8 mouse cellular contexts compared by ENCODE assay signal in the genomic region with DNA sequence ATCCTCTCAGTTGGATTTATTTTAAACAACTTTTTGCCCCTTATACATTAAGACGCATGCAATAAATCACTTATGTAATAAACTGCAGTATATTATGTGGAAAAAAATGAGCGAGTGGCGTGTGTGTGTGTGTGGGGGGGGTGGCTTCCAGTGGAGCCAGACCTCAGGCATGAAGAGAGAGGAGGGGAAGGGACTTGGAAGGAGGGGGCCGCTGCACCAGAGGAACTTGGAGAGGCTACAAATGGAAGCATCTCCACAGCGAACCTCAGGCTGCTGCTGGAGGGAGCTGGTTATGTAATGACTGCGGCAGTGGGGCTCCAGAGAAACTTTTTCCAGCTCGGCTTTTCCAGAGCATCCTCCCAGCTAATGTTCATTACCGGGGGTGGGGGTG.
A peak's percentile ranks its signal among the peaks of the same experiment; 100 is the strongest.
DNase-seq lines count a peak whose midpoint lies in the region; ATAC-seq and TF ChIP-seq lines count a peak whose summit lies in the region.

No protein-coding gene starts in this region.

- H3K4me1 ChIP-seq in heart, postnatal 0 days (ENCODE audit: control insufficient read depth, insufficient read depth) = peaks cover 5% of the 10 kb centered on the region; the same call in 1 of the 2 replicates
- H3K4me1 ChIP-seq in liver, embryonic 16.5 days (ENCODE audit: control insufficient read depth, low read depth, low read length) = no peaks in the 10 kb centered on the region

- no peaks in the 10 kb centered on the region for H3K27me3 ChIP-seq in heart, postnatal 0 days (ENCODE audit: control insufficient read depth, insufficient read depth, low read length)
- H3K27me3 ChIP-seq in liver, embryonic 16.5 days (ENCODE audit: control insufficient read depth, insufficient read depth, low read depth, low read length) = peaks cover 8% of the 10 kb centered on the region; the same call in 1 of the 2 replicates

- peak; percentile 44 to 48 for DNase-seq in left cerebral cortex, adult 18-20 months (ENCODE audit: low spot score in 2 of 2)
- no peak for DNase-seq in left cerebral cortex, adult 11 months (ENCODE audit: low spot score)
- DNase-seq in embryo, embryonic 11 days = peak; percentile 65
- no peak for DNase-seq in heart, postnatal 0 days (ENCODE audit: low spot score)
- no peak for DNase-seq in layer of hippocampus, postnatal 14 days (ENCODE audit: low spot score in 2 of 2)
- DNase-seq in layer of hippocampus, adult 9-10 months (ENCODE audit: low spot score) = no peak
- no peak for DNase-seq in lung, postnatal 25 days (ENCODE audit: low spot score)

- no peaks in the 10 kb centered on the region for H3K9me3 ChIP-seq in heart, postnatal 0 days (replicated peaks; ENCODE audit: control insufficient read depth, low read length)
- no peaks in the 10 kb centered on the region for H3K9me3 ChIP-seq in liver, embryonic 16.5 days (replicated peaks; ENCODE audit: control insufficient read depth, low read length)

- peak overlapping the region; percentile 56 for H3K4me3 ChIP-seq in heart, postnatal 0 days (ENCODE audit: low read depth, low read length)
- no peak overlapping the region for H3K4me3 ChIP-seq in liver, embryonic 16.5 days (ENCODE audit: low read depth, low read length)

- no peak overlapping the region for H3K27ac ChIP-seq in heart, postnatal 0 days (ENCODE audit: low read depth)
- H3K27ac ChIP-seq in liver, embryonic 16.5 days (ENCODE audit: low read length) = no peak overlapping the region

- H3K36me3 ChIP-seq in heart, postnatal 0 days (replicated peaks; ENCODE audit: control insufficient read depth, insufficient read depth, low read length) = no peaks in the 10 kb centered on the region
- no peaks in the 10 kb centered on the region for H3K36me3 ChIP-seq in liver, embryonic 16.5 days (ENCODE audit: control insufficient read depth, insufficient read depth)

- no peak for TF ChIP-seq EP300 in heart, postnatal 0 days (IDR thresholded peaks at IDR 0.05; ENCODE audit: low read depth)

- no peak overlapping the region for H3K9ac ChIP-seq in heart, postnatal 0 days (replicated peaks; ENCODE audit: low read depth, low read length)
- no peak overlapping the region for H3K9ac ChIP-seq in liver, embryonic 16.5 days (ENCODE audit: low read depth, low read length)

- WGBS in heart, postnatal 0 days = 25% methylated on average over 8 of the region's 8 CpGs
- WGBS in liver, embryonic 16.5 days (ENCODE audit: insufficient replicate concordance) = 18% methylated on average over 8 of the region's 8 CpGs

- ATAC-seq in heart, postnatal 0 days (ENCODE audit: insufficient read depth, low read depth) = no peak
- ATAC-seq in liver, embryonic 16.5 days (ENCODE audit: low read depth) = no peak

- peak overlapping the region; percentile 81 for H3K4me2 ChIP-seq in heart, postnatal 0 days (ENCODE audit: low read depth, low read length)
- H3K4me2 ChIP-seq in liver, embryonic 16.5 days (ENCODE audit: low read depth, low read length) = peak overlapping the region; percentile 55; the same call in 1 of the 2 replicates

- TF ChIP-seq CTCF in heart, postnatal 0 days (IDR thresholded peaks at IDR 0.05; ENCODE audit: low read depth) = no peak

Comparison
In these comparisons a context has a peak if more than half of its experiments do, and no peak if none do; other contexts are left out.
1. DNase-seq: peak in left cerebral cortex, adult 18-20 months (2 of 2) and embryo, embryonic 11 days (single experiment); none in left cerebral cortex, adult 11 months (single experiment), heart, postnatal 0 days (single experiment), layer of hippocampus, postnatal 14 days (0 of 2), layer of hippocampus, adult 9-10 months (single experiment) and lung, postnatal 25 days (single experiment).